Mouse (Mus musculus) erythroblast, embryonic 14.5 days (primary cell): Measurements from ENCODE around the gene Wdr61.

Experiments used
- GATA1 ChIP-seq: IDR thresholded peaks from 2 replicates; pipeline ENCODE4 v1.6.1; 2012; ENCODE audit warnings: low read length, inconsistent platforms, mixed read lengths
- TAL1 ChIP-seq: IDR thresholded peaks from 3 replicates; pipeline ENCODE4 v1.6.1; 2012; ENCODE audit warnings: low read length, inconsistent platforms, mixed read lengths

- TF ChIP-seq TAL1 (no peak), GATA1 (no peak)
Measured at GRCm38 (mm10) chr9:54750215-54750981, 16.1 kb upstream of the Wdr61 start.
